Mouse (Mus musculus) cerebellum, adult (tissue): ENCODE results near the gene Epn3.

ENCODE experiments used
- ATAC-seq: cut with Nextera tagmentation; 2 replicates; pipeline ENCODE4 v1.9.2; 2017; ENCODE audit warnings: mild to moderate bottlenecking, moderate library complexity, mixed read lengths; ENCODE audit not compliant: insufficient number of reproducible peaks, low FRiP score, low TSS enrichment

Epn3 gene

GRCm38 (mm10) chr11:94472585-94472915, 27.2 kb downstream of the Epn3 start:
- no peak for ATAC-seq

- ATAC-seq: no peak
These were observed 27.8 kb downstream of the Epn3 start for GRCm38 (mm10) chr11:94471740-94472584.

- ATAC-seq: no peak
These were observed 29.4 kb downstream of the Epn3 start for GRCm38 (mm10) chr11:94470391-94470790.

- ATAC-seq: no peak
These were observed 30.4 kb downstream of the Epn3 start for GRCm38 (mm10) chr11:94469136-94470064.

- ATAC-seq: no peak
These were observed 31.2 kb downstream of the Epn3 start for GRCm38 (mm10) chr11:94468582-94469064.

- no peak for ATAC-seq
These were observed 33.4 kb downstream of the Epn3 start for GRCm38 (mm10) chr11:94466333-94466855.

- ATAC-seq: no peak
These were observed 35.6 kb downstream of the Epn3 start for GRCm38 (mm10) chr11:94464170-94464569.

GRCm38 (mm10) chr11:94461856-94462255, 37.9 kb downstream of the Epn3 start:
- no peak for ATAC-seq

- ATAC-seq: no peak
These were observed 42.8 kb downstream of the Epn3 start for GRCm38 (mm10) chr11:94457001-94457400.

GRCm38 (mm10) chr11:94456347-94456746, 43.4 kb downstream of the Epn3 start:
- no peak for ATAC-seq

- ATAC-seq: no peak
These were observed 44.5 kb downstream of the Epn3 start for GRCm38 (mm10) chr11:94455161-94455820.

GRCm38 (mm10) chr11:94454756-94455155, 45.0 kb downstream of the Epn3 start:
- no peak for ATAC-seq

- no peak for ATAC-seq
These were observed 48.5 kb downstream of the Epn3 start for GRCm38 (mm10) chr11:94451091-94451773.

- no peak for ATAC-seq
These were observed 49.9 kb downstream of the Epn3 start for GRCm38 (mm10) chr11:94449886-94450285.

- ATAC-seq: no peak
These were observed 50.5 kb downstream of the Epn3 start for GRCm38 (mm10) chr11:94449239-94449638.

- ATAC-seq: no peak
These were observed 52.8 kb downstream of the Epn3 start for GRCm38 (mm10) chr11:94447017-94447416.

- no peak for ATAC-seq
These were observed 54.5 kb downstream of the Epn3 start for GRCm38 (mm10) chr11:94445300-94445699.

GRCm38 (mm10) chr11:94444829-94445228, 54.9 kb downstream of the Epn3 start:
- ATAC-seq: no peak

- no peak for ATAC-seq
These were observed 58.0 kb downstream of the Epn3 start for GRCm38 (mm10) chr11:94441752-94442151.

GRCm38 (mm10) chr11:94441122-94441521, 58.7 kb downstream of the Epn3 start:
- no peak for ATAC-seq
